26 mouse cellular contexts compared by ENCODE assay signal in the genomic region with DNA sequence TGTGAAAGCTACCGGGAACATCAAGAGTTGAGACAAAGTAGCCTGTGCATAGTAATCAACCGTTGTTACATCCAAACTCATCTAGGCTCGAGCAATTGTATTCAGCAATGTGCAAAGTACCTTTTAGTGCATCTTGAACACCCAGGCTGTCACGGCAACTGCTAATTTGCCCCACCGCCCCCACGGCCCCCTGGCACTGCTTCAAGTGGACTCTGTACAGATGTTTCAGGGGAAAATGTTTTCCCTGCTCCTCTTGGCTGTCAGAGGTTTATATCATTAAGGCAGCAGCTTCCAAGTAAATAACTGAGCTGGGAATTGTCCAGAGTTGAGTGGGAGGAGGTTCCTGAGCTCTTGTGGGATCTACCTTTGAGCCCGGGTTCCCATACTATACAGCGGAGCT.
DNase-seq lines count a peak whose midpoint lies in the region; ATAC-seq and TF ChIP-seq lines count a peak whose summit lies in the region.
"Had no signal": no experiment of that assay in that cellular context is flagged by ENCODE, and none has a peak within 500 bp of the region (broad histone marks: within the 10 kb centered on the region; RNA-seq: fewer than 3 reads in every experiment).

No protein-coding gene starts in this region.

- no peak overlapping the region for H3K4me2 ChIP-seq in hindbrain, embryonic 12.5 days (replicated peaks)
- H3K4me2 ChIP-seq in intestine, postnatal 0 days (replicated peaks; ENCODE audit: low read depth) = no peak overlapping the region
- H3K4me2 ChIP-seq: embryonic facial prominence, embryonic 12.5 days; heart, embryonic 11.5 days; liver, embryonic 15.5 days; lung, embryonic 15.5 days; neural tube, embryonic 13.5 days; stomach, embryonic 15.5 days had no signal

- peaks cover 24% of the 10 kb centered on the region for H3K4me1 ChIP-seq in hindbrain, embryonic 12.5 days
- H3K4me1 ChIP-seq in intestine, postnatal 0 days (replicated peaks; ENCODE audit: control insufficient read depth, insufficient read depth, low read length) = no peaks in the 10 kb centered on the region
- H3K4me1 ChIP-seq: liver, embryonic 15.5 days; lung, embryonic 15.5 days had no signal

- no peaks in the 10 kb centered on the region for H3K9me3 ChIP-seq in hindbrain, embryonic 12.5 days (replicated peaks)
- H3K9me3 ChIP-seq in intestine, postnatal 0 days (ENCODE audit: control insufficient read depth) = no peaks in the 10 kb centered on the region
- H3K9me3 ChIP-seq: embryonic facial prominence, embryonic 12.5 days; liver, embryonic 15.5 days; lung, embryonic 15.5 days; neural tube, embryonic 13.5 days; stomach, embryonic 15.5 days had no signal

- no peaks in the 10 kb centered on the region for H3K36me3 ChIP-seq in hindbrain, embryonic 12.5 days
- no peaks in the 10 kb centered on the region for H3K36me3 ChIP-seq in intestine, postnatal 0 days (ENCODE audit: control insufficient read depth, insufficient read depth)
- H3K36me3 ChIP-seq: embryonic facial prominence, embryonic 12.5 days; liver, embryonic 15.5 days; lung, embryonic 15.5 days; neural tube, embryonic 13.5 days; stomach, embryonic 15.5 days had no signal

- no peak for ATAC-seq in hindbrain, embryonic 12.5 days (ENCODE audit: low FRiP score)
- no peak for ATAC-seq in intestine, postnatal 0 days
- ATAC-seq: activated CD4-positive, CD25-positive, alpha-beta regulatory T cell, adult 4 months; forebrain, postnatal 0 days had no signal

- no peak overlapping the region for H3K9ac ChIP-seq in hindbrain, embryonic 12.5 days
- H3K9ac ChIP-seq in intestine, postnatal 0 days (ENCODE audit: low read depth, low read length) = no peak overlapping the region
- H3K9ac ChIP-seq: embryonic facial prominence, embryonic 12.5 days; forebrain, postnatal 0 days; liver, embryonic 15.5 days; lung, embryonic 15.5 days; neural tube, embryonic 13.5 days; stomach, embryonic 15.5 days had no signal

- TF ChIP-seq CTCF in intestine, postnatal 0 days (IDR thresholded peaks at IDR 0.05; ENCODE audit: low read depth) = no peak

- H3K27ac ChIP-seq in hindbrain, embryonic 12.5 days = no peak overlapping the region
- no peak overlapping the region for H3K27ac ChIP-seq in intestine, postnatal 0 days (ENCODE audit: low read depth, low read length)
- H3K27ac ChIP-seq: embryonic facial prominence, embryonic 12.5 days; left cerebral cortex, adult 2 months; liver, embryonic 15.5 days; lung, embryonic 15.5 days; neural tube, embryonic 13.5 days; stomach, embryonic 15.5 days had no signal

- DNase-seq in testis, postnatal 10 days (ENCODE audit: low spot score) = peak; percentile 52
- no peak for DNase-seq in testis, postnatal 14 days (ENCODE audit: low spot score)
- DNase-seq in kidney, adult 9 months = peak; percentile 83
- peak; percentile 79 to 87 for DNase-seq in kidney, postnatal 25 days
- no peak for DNase-seq in adipocyte (ENCODE audit: low spot score)
- DNase-seq: adrenal gland, postnatal 10 days; B cell, adult 2 months; cerebellum, adult 2 months; cerebellum, postnatal 25 days; forebrain, postnatal 0 days; lung, postnatal 36 days; midbrain, embryonic 14.5 days; thymus, adult 2 months; thymus, postnatal 4 days had no signal

- WGBS in hindbrain, embryonic 12.5 days = 85% methylated on average over 8 of the region's 8 CpGs
- 65% methylated on average over 8 of the region's 8 CpGs for WGBS in intestine, postnatal 0 days

- no peak overlapping the region for H3K4me3 ChIP-seq in hindbrain, embryonic 12.5 days
- H3K4me3 ChIP-seq in intestine, postnatal 0 days (ENCODE audit: low read depth, low read length) = no peak overlapping the region
- H3K4me3 ChIP-seq: embryonic facial prominence, embryonic 12.5 days; left cerebral cortex, adult 2 months; liver, embryonic 15.5 days; lung, embryonic 15.5 days; megakaryocyte, embryonic 14.5 days; neural tube, embryonic 13.5 days; stomach, embryonic 15.5 days had no signal

- H3K27me3 ChIP-seq in hindbrain, embryonic 12.5 days = no peaks in the 10 kb centered on the region
- H3K27me3 ChIP-seq in intestine, postnatal 0 days (replicated peaks; ENCODE audit: control insufficient read depth, insufficient read depth, low read length) = no peaks in the 10 kb centered on the region
- H3K27me3 ChIP-seq: CH12.LX; embryonic facial prominence, embryonic 12.5 days; liver, embryonic 15.5 days; lung, embryonic 15.5 days; neural tube, embryonic 13.5 days; stomach, embryonic 15.5 days had no signal

Comparison
In these comparisons a context has a peak if more than half of its experiments do, and no peak if none do; other contexts are left out.
1. DNase-seq: peak in testis, postnatal 10 days (single experiment), kidney, adult 9 months (single experiment) and kidney, postnatal 25 days (2 of 2); none in testis, postnatal 14 days (single experiment) and adipocyte (single experiment).